Mouse (Mus musculus) c-Kit-positive CD71-positive TER-119-positive erythroid progenitor cells, embryonic 14.5 days (primary cell): ENCODE results near the gene Zfp747.

Experiments used
- DNase-seq: peaks from one replicate; pipeline ENCODE4 v3.0.0-alpha.2; 2013; ENCODE audit warnings: low spot score

Zfp747 gene

DNA sequence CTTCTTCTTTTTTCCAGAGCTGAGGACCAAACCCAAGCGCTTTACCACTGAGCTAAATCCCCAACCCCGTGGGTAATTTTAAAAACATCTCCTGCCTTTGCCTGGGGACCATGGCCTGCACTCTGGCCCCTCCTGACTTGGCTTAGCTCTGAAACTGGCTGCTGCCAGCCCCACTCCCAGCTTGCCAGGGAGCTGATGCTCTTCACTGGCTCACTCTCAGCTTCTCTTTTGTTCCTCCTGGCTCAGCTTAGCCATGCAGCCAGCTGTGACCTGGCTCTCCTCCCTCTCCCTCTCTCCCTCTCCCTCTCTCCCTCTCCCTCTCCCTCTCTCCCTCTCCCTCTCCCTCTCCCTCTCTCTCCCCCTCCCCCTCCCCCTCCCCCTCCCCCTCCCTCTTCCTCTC is 49.2 kb downstream of the Zfp747 start:
- no peak for DNase-seq

DNA sequence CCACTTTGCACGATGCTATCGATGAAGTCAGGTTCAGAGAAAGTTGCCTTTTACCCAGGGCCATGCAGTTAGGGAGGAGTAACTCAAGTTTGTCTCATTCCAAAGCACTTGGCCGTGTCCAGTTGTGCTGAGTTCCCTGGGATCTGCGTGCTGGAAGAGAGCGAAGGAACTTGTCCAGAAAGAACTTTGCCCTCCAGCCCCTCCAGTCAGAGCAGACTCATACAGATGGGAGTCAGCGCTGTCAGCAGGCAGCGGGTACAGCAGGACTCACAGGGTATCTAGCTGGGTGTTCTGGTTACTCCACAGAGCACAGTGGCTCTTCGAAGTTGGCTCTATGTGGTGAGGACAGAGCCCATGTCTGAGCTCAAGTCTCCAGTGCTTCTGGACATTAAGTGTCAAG is 50.3 kb downstream of the Zfp747 start:
- no peak for DNase-seq

DNA sequence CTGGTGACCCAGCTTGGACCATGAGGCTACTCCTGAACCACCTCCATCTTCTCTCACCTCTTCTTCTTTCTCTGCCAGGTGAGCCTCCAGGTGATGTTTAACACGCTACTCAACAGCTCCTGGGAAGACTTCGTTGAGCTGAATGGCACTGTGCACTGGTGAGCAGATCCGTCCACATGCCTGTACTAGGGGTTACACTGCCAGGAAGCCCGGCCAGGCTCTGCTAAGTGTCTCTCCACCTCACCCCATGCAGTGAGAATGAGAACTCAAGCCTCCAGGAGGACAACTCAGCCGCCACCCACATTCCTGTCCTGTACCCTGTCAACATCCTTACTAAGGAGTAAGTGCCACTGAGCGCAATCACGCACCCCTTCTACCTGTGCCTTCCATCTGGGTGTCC is 50.9 kb downstream of the Zfp747 start:
- DNase-seq = no peak
